Mouse (Mus musculus): ENCODE data around the gene Slc7a4. TPM values are rescaled to one million over a fixed set of nuclear protein-coding genes. Genes with fewer than 3 reads are reported as not detected.

Slc7a4 gene
- total RNA-seq (2021): 8.0 and 8.3 TPM in 2 replicates
- long read RNA-seq, experiment 1, transcript Slc7a4-202 (5 exons, 3,281 nt): major isoform, 10 of 25 reads
- long read RNA-seq, experiment 1, partial matches to known transcripts: 3 of 25 reads
- long read RNA-seq, experiment 1, other reads (novel, unspliced or antisense): 11 of 25 reads
- long read RNA-seq, experiment 2, partial matches to known transcripts: 2 of 13 reads
- long read RNA-seq, experiment 2, other reads (novel, unspliced or antisense): 6 of 13 reads

DNA sequence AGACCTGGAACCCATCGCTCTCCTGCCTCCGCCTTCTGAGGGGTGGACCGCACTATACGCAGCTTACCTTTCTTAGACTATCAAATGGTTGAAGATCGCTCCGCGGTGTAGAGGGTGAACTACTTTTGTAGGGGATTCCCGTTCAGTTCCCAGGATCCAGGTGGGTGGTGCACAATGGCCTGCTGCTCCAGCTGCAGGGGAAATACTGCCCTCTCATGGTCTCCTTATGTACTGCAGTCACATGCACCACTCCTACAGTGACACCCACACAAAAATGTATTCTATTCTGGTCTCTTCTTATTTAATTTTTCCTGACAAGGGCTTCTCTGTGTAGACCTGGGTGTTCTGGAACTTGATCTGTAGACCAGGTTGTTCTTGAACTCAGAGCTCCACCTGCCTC, at the start of gene Slc7a4:
Gene Slc7a4 (minus strand): TSS at position 151 of the 400 bp plus-strand sequence.
- DNase-seq: peak; percentile 36

- no peak for DNase-seq
Measured at GRCm38 (mm10) chr16:17632580-17632979, 49.6 kb upstream of the Slc7a4 start.

DNA sequence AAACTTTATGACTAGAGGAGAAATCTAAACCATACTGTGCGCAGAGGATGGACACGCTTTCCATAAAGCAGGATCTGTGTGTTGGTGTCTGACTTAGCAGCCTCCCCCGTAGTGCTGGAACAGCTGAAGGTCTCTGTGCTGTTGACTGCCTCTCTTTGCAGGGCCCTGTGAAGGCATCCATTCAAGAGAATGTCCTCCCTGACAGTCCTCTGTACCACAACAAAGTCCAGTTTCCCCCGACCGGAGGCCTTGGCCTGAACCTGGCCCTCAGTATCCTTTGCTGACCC, 43.2 kb upstream of the Slc7a4 start:
- no peak for DNase-seq

DNA sequence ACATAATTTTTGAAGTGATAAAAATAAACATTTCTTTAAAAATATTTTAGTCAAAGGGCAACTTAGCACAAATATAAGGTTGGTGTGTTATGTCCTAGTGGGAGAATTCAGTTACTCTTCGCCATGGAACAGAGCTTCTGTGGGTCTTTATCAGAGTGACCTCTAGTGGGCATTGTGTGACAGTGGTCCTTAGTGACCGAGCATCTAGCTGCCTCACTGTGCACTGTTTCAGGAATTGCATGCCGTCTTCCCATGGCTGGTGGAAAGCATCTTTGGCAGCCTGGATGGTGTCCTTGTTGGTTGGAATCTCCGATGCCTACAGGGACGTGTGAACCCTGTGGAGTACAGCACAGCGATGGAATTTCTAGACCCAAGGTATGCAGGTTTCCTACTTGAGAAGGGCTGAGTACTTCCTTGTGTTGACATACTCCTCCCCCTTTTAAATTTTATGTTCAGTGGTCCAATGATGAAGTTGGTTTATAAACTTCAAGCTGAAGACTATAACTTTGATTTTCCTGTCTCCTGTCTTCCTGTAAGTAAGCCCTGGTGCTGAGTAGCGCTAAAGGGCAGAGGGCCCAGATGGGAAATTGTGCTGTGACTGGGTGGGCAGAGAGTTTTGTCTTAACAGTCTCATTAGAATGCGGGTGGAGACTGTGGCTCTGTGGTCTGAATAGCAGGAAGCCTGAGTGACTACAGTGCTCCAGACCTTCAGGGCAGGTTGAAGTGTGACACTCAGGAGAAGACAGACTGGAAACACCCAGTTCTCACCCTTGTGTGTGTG, 42.7 kb upstream of the Slc7a4 start:
- no peak for DNase-seq

GRCm38 (mm10) chr16:17621936-17622335, 38.9 kb upstream of the Slc7a4 start:
- no peak for DNase-seq

GRCm38 (mm10) chr16:17619198-17620105, 36.4 kb upstream of the Slc7a4 start, which contains the start of gene Smpd4:
TSS of gene Smpd4 (plus strand) at chr16:17619354.
- DNase-seq: peak; percentile 95

DNA sequence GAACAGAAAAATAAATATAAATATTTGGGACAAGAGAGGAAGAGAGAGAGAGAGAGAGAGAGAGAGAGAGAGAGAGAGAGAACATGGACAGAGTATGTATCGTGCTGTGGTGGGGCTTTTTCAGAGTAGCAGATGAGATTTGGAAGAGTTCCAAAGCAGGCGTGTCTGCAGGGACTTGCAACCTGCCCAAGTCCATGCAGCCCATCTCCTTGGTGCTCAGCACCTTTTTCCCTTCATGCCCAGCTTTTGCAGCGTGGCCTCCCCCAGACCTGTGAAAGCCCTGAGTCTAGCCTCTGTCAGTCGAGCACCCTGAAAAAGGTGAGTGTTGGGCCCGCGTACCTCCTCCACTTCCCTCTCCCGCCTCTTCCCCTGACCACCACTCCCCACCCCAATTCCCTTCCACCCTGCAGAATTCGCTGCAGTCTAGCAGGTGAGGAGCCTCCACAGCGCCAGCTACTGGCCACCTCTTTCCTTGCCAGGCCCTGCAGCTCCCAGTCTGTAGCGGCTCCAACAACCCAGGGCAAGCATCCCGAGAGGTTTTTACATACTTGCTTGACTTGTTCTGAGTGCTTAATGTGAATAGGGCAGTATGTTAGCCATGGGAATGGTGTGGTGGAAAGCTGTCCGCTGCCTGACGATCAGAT, 35.0 kb upstream of the Slc7a4 start:
- peak; percentile 56 for DNase-seq

DNA sequence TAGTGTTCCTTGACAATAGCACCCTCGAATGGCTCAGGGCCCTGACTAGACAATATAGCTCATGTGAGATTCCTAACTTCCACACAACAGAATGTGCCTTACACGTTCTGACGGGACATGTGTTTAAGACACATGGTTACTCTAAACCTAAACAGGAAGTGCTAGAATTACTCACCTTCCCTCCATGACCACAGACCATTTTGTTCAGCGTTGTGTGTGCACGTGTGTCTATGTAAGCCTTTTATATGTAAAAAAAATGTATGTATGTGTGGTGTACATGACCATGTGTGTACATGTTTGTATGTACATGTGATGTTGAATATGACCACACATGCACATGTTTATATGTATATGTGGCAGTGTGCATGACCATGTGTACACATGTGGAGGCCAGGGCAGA, 33.2 kb upstream of the Slc7a4 start:
- DNase-seq: no peak

- peak; percentile 17 for DNase-seq
Measured at GRCm38 (mm10) chr16:17614740-17615139, 31.7 kb upstream of the Slc7a4 start.

DNA sequence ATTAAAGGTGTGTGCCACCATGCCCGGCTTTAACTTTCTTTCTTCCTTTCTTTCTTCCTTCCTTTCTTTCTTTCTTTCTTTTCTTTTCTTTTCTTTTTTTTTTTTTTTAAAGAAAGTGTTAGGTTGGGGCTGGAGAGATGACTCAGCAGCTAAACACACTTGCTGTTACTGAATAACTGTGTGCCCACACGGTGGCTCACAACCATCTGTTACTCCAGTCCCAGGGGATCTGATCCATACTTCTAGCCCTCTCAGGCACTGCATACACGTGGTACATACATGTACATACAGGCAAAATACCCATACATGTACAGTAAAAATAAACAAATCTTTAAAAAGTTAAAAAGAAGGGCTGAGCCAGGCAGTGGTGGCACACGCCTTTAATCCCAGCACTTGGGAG, 28.4 kb upstream of the Slc7a4 start:
- no peak for DNase-seq

DNA sequence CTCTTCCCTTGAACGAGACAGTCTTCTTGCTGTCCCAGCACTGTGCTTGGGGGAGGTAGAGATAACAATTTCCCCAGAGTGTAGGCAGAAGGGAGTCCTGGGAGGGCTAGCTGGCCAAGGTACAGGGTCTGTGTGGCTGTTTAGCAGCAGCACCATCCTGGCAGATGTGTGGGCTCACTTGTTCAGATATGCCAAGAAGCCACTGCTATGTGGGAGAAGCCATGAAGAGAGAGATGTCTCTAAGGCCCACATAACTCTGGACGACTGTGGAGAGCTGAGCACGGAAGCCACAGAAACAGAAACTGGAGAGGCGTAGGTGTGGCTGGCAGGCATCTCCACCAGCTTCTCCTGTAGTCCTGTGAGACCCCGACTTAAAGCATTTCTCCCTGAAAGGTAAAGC, 22.7 kb upstream of the Slc7a4 start:
- no peak for DNase-seq

DNA sequence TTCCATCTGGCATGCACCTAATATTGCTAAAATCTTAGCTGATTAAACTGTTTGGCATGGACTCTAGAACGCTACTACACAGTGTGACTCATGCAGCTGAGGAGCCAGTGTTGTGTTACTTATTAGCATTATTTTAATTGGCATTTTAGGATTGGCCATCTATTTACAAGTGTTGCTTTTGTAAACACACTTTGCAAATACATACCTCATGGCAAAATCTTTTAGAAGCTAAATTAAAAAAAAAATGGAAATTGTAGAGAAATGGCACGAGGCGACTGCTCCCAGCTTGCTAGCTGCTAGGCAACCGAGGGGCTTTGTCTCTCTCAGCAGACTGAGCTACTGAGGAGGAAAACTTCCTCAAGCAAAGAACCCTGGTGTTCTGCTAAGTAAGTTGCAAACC, 21.9 kb upstream of the Slc7a4 start:
- DNase-seq: no peak

- DNase-seq: no peak
Measured at GRCm38 (mm10) chr16:17600944-17601562, 18.0 kb upstream of the Slc7a4 start.

DNA sequence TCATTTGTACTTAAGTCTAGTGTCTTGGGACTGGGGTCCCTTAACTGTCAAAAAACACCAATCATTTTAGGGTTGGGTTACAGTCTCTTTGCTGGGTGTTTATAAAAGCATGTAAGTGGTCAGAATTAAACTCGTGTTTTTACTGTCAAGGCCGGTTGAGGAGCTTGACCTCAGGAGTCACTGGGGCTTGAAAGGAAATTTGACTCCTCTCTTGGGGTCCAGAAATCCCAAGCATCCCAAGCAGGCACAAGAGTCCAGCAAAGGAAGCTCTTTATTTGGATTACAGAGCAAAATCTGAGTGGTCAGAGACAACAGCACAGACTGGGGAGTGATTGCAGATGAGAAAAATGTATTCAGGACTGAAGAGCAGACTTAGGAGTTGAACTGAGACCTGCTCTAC, 7.7 kb upstream of the Slc7a4 start:
- DNase-seq: no peak

DNA sequence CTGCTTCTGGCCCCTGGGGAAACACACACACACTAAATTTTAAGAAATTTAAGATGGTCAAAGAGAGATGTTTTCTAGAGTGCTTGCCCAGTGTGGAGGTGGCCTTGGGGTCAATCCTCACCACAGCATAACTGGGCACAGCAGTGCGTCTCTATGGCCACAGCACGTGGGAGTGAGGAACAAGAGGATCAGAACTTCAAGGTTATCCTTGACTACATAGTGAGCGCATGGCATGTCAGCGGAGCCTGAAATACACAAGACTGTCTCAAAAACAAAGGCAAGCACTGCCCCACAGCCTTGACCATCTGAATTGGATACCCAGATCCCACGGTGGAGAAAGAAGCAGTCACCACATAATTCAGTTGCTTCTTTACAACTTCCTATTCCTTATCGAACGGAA, 1.5 kb upstream of the Slc7a4 start:
- peak; percentile 22 for DNase-seq

GRCm38 (mm10) chr16:17576825-17577215, 6.2 kb downstream of the Slc7a4 start:
- no peak for DNase-seq

GRCm38 (mm10) chr16:17575870-17576824, 6.9 kb downstream of the Slc7a4 start:
- peak; percentile 84 for DNase-seq

GRCm38 (mm10) chr16:17566186-17566585, 16.8 kb downstream of the Slc7a4 start:
- no peak for DNase-seq

DNA sequence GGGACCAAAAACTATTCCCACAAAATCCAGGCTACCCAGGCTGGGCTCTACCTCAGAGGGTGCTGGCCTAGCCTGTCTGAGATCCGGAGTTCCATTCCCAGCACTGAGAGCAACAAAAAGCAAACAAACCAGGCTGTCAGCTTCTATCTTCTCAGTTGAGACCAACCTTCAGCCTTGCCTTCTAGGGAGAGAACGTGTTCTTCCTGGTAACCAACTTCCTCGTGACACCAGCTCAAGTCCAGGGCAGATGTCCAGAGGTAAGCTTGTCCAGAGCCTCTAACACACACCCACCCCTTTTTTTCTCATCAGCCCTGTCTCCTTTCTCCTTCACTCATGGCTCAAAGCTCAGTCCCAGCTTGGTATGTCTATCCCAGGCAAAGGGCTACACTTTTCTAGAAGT, 18.2 kb downstream of the Slc7a4 start:
- no peak for DNase-seq

DNA sequence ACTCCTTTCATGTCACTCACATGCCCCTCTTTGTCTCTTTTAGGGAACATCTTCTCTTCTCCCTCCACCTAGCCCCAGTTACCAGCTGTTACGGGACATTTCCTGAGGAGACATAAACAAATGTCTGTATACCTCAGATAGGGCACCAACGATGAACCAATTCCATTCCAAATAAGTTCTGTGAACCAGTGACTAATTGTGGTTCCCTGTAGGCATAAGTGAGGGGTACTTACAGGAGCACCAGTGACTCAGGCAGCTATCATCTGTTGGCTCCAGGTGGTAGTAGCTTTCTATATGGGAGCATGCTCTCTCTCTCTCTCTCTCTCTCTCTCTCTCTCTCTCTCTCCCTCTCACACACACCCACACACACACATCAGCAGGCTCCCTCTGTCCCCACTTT, 18.8 kb downstream of the Slc7a4 start:
- no peak for DNase-seq

DNA sequence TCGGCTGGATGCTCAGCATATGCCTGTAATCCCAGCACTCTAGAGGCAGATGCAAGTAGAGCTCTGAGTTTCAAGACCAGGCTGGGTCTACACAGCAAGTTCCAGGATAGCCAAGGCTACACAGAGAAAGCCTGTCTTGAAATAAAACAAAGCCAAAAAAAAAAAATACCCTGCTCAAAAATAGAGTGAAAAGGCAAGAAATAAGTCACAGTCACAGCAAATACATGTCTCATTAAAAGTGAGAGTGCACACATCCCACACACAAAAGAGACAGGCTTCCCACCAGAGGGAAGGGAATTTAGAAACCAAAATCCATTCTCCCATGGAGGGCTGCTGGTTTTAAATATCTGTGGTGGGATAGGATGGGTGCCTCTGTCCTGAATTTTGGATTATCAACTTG, 19.4 kb downstream of the Slc7a4 start:
- no peak for DNase-seq

All from adrenal gland, postnatal 14 days (tissue).